Mouse (Mus musculus) testis, postnatal 14 days (tissue): ENCODE results near the gene Hivep3.
A peak's percentile ranks its signal among the peaks of the same experiment; 100 is the strongest.

Source experiments
- DNase-seq: peaks from one replicate; pipeline ENCODE4 v3.0.0; 2021; ENCODE audit warnings: low spot score

Hivep3 gene

DNA sequence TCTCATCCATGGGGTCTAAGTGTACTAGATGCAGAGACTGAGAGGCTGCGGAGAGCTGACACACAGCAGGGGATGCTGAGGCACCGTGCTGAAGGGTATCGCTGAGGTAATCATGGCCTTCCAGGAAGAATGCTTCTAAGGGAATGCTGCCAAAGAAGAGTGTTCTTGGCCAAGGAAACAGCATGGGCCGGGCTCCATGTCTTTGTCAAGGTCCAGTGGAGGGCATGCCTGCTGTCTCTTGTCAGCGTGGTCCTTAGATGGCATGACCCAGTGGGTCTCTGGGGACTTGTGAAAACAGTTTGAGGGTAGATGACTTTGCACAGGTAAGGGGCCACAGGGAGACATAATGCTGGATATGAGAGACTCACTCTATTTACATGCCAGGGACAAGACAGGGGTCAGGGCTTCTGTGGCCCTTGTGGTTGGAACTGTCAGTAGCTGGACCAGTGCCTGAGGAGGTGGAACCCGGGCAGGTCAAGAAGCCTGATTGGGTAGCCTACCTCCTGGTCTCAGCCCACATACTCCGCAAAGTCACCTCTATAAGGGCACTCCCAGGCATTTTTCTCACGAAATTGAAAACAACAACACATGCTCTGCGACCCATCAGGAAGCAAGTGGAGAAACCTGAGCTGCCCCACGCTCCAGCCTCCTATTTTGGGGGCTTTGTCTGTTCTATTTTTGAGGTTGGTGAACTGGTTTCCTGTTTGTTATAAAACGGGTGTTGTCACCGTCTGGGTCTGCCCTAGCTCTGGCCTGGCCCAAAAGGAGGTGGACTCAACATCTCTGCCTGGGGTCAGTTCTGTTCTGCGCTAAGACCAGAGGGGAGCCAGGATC lies 177.7 kb downstream of the Hivep3 start:
- no peak for DNase-seq

DNA sequence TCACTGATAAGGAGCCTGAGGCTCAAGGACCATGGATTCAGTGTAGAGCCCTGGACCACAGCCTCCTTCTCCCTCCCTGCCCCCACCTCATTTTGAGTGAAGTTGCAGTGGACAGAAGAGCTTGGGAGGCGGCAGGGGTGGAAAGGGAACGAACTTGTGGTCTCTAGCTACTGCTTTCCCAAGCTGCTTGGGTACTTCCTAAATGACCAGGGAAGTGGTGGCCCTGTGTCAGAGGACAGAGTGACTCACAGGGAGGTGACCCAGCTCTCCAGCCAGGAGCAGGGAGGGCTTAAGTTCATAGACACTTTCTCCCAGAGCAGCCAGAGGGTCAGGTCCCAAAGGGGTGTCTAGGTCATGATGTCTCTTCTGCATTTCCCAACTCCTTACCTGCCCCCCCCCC lies 178.6 kb downstream of the Hivep3 start:
- DNase-seq = no peak

DNA sequence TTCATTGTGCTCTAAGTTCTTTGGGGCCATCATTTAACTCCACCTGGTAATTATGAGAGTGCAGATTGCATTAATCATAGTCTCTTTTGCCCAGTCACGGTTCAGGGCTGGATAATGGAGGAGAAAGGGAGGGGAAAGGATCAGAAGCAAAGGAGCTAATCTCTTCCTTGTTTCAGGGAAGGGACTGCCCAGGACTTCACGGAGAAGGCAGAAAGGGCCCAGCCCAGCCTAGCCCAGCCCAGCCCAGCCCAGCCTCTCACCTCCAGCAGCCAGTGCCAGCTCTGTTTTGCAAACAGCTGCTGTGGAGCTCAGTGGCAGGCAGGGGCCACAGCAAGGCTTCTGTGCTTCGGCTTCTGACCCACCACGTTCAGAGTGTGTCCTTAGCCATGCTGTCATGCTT lies 180.6 kb downstream of the Hivep3 start:
- DNase-seq = no peak

DNA sequence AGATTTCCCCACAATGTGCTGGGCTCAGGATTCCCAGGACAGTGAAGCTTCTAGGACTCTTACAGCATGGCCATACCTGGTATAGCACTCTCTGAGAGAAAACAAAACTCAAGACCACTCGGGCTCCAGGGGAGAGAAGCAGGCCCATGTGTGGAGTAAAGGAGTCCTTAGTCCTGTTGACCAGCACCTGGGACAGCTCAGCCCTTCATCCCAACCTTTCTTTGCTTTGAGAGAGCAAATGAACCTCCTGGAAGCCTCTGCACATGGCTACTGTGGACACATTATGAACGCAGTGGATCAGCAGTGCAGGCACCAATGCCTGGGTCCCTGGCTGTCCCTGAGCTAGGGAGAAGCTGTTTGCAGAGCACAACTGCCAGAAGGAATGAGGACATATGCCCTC lies 181.5 kb downstream of the Hivep3 start:
- DNase-seq = no peak

DNA sequence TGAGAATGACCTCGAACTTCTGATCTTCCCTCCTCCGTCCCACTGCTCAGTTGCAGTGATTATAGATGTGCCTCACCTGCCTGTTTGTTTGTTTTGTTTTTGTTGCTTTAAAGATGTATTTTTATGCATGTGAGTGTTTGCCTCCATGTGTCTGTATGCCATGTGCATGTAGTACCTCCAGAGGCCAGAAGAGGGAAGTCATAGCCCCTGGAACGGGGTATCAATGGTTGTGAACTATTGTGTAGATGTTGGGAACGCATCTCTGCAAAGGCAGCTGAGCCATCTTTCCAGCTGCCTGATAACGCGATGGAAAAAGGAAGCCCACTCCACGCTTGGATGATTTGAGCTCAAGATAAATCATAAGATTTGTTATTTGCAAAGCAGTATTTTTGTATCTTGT lies 183.9 kb downstream of the Hivep3 start:
- DNase-seq = no peak

DNA sequence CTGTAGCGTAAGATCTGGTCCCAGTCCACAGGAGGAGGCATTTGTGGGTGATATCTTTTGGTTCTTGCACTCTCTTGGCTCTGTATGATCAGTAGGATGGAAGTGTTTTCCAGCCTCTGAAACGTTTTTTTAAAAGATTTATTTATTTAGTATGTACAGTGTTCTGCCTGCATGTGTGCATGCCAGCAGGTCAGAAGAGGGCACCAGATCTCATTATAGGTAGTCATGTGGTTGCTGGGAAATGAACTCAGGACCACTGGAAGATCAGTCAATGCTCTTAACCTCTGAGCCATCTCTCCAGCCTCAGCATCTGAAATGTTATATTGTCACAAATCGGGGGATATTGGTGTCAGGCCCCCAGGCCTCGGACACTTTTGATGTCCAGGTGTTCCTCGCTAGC lies 185.8 kb downstream of the Hivep3 start:
- no peak for DNase-seq

DNA sequence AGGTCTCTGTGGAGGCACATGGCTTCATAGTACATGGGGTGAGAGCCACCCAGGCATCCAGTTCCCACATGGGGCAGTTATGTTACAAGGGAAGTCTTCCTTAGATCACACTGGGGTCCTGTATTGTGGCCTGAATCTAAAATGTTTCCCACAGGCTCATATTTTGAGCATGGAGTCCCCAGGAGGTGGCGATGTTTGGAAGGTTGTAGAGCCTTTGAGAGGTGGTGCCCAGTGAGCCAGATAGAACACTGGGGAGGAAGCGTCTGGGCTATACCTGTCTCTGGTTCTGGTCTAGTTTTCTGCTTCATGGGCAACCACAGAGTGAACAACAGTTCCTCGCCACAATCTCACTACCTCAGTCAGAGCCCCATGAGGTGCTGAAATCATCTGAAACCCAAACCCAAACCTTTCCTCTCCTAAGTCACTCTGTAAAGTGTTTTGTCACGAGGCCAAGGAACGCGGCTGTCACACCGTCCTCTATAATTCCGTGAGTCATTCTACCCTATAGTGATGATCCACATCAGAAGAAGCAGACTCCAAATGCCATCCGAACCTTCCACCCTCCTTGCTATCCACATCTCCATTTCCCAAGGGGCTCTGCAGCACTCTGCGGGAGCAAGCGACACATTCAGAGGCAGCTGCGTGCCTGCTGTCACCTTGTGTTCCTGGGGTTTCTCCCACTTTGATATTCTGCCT lies 187.6 kb downstream of the Hivep3 start:
- no peak for DNase-seq

DNA sequence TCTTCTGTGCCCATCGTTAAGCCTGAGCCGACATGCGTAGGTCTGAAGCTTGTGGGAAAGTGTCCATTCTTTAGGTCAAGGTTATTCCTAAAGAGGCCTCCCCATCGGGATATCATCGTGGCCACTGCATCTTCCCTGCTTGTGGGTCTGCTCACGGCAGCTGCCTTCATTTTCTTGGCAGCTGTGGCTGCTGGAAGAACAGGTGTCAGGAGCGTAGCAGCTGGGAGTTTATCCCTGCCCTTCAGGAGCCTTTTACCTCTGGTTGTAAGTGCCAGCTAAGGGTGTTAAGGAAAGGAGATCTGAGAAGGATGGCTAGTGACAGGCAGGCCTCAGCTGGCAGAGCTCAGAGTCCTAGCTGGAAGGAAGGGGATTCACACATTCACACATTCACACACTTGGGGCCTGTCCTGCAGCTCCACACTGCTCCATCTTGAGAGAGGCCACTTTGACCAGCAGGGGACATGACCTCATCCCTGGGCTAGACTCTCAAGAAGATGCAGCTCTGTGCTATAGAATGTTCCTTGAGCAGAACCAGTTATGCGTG lies 188.2 kb downstream of the Hivep3 start:
- no peak for DNase-seq

DNA sequence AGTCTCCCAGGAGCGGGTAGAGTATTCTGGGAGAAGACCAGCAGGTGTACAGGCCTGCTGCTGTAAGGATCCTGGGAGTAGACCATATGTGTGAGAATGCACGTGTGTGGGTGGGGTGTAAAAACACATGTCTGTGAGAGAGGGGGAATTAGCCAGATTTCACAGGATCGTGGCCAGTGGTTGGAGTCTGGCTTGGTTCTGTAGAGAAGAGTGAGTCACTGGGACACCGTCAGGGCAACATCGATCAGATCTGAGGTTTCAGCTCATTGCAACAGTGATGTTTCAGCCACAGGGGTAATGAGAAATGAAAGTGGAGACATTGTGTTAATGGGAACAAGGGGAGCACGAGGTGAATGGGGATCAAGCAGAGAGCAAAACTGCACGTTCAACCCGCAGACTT lies 189.4 kb downstream of the Hivep3 start:
- DNase-seq = no peak

DNA sequence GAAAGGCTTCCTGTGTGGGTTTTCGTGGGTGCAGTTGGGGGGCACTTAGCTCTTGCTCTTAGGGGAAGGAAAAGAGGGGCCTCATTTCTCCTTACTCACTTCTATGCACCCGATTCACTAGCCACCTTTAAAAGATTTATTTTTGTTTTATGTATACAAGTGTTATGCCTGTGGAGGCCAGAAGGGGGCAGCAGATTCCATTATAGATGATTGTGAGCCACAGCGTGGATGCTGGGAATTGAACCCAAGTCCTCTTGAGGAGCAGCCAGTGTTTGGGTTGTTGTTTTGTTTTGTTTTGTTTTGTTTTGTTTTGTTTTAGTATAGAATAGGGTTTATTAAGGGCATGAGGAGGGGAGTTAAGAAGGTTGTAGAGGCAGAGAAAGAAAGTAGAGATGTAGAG lies 189.8 kb downstream of the Hivep3 start:
- no peak for DNase-seq

DNA sequence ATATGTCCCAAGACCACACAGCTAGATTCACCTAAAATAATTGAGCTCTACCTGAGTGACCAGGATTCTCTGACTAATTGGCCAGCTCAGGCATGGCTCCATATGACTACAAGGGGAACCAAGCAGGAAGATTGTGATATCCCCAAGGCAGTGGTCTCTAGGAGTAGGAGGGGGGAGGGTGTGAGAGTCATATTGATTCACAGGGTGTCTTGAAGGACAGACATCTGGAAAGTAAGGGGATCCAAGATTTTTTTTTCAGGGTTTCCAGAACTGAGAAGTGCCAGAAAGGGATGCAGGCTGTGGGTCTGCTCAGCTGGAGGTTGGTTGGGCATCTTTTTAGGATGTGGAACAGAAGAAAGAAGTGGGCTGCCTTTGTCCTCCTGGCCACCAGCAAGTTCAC lies 191.5 kb downstream of the Hivep3 start:
- DNase-seq = no peak

DNA sequence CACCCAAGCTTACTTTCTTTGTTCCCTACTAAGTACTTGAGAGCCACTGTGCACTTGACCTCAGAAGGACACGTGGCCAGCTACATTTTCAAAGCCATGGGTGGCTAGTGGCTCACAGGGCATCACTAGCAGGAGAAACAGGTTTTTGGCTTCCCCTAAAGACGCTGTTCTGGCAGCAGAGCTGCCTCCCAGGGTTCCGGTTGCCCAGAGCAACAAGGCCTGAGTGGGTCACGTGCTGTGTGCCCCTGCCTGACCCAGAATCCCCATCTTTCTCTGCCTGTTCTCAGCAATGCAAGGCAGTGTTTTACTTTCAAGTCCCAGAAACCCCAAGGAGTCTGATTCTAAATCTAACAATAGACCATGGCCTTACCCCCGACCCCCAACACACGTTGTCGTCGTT lies 198.3 kb downstream of the Hivep3 start:
- no peak for DNase-seq

DNA sequence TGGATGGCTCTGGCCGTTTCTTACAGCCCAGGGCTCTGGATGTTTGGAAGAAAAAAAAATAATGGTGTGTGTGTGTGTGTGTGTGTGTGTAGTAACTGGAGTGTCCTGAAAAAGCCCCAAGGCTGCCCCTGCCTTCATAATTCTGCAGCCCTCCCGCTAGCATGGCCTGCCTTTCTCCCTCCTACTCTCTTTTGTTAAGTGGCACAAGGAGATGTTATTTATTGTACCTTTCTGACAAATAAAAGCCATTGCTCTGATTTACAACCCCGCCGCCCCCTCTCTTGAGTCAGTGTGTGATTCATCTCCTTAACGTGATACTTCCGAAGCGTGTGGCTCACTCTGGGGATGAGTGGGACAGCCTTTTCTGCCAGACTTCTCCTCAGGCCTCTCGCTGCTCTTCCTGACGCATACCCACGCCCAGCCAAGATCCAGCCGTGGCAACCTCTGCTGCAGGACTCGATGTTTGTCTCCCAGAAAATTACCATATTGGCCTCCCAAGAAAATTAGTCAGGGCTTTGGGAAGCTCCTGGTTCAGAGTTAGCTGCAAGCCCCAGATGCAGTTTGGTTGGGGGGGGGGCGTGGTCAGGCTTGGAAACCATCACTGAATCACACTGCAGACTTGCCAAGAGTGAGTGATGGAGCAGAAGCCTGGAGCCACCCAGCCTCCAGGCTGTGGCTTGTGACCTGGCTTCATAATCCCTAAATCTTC lies 199.1 kb downstream of the Hivep3 start:
- no peak for DNase-seq

DNA sequence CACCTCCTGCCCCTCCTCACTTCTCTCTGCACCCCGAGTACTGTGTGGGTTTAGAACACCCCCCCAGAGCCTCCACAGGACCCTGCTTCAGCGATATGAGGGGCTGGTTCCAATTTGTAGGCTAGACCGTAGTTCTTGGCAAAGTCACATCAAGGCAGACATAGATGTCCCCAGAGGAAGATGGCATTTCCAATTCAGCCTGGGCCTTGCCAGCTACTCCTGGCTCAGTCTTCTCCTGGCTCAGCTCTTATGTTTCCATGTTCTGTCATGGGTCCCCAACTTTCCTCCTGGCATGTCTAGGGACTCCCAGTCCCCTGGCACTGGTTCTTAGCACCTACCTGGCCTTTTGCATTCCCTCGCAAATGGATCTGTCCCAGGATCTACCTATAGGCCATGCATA lies 201.3 kb downstream of the Hivep3 start:
- DNase-seq = no peak

DNA sequence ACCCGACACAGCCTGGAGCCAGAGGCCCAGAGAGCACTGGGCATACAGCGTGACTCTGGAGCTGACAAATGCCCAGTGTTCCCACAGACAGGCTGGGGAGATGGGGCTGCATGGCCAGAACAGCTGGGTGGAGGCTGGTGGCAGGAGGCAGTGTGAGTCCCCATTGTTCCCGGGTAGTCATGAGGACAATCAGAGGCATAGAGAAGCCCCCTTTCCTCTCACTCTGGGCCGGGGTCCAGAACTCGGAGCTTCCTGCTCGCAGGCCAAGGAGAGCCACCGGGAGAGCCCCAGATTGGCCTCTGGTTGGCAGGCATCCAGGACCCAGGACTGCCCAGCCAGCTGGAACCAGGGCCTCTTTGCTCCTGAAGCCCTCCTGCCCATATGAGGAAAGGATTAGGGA lies 204.3 kb downstream of the Hivep3 start:
- peak; percentile 25 for DNase-seq

DNA sequence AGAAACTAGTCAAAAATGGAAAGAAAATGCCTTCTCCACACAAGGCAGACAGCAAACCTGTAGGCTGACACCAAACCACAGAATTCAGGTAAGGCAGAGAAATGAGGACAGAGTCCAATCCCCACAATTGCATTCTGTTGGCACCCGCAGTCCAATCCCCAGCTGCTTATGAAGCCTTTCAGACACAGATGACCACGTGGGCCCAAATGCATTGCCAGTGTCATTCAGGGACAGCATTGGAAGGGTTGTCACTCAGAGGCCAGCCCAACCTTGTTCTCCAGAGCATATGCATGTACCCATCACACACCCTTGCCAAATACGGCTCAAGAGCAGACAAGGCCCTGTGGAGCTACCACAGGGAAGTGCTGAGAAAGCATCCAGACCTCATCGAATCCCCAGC lies 204.9 kb downstream of the Hivep3 start:
- DNase-seq = no peak

DNA sequence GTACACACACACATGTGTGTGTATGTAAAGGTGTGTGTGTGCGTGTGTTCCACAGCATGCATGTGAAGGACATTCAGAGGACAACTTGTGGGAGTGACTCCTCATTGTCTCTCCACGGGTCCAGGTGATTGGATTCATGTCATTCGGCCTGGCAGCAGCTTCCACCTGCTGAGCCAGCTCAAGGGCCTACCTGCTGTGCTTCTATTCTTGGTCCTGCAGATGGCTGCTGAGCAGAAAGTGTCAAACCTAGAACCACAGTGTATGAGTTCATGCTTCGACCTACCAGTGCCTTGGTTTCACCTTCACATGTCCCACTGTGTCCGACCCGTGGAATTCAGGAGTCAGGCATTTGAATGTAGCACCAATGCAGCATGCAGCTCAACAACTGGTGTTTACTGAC lies 206.2 kb downstream of the Hivep3 start:
- no peak for DNase-seq

DNA sequence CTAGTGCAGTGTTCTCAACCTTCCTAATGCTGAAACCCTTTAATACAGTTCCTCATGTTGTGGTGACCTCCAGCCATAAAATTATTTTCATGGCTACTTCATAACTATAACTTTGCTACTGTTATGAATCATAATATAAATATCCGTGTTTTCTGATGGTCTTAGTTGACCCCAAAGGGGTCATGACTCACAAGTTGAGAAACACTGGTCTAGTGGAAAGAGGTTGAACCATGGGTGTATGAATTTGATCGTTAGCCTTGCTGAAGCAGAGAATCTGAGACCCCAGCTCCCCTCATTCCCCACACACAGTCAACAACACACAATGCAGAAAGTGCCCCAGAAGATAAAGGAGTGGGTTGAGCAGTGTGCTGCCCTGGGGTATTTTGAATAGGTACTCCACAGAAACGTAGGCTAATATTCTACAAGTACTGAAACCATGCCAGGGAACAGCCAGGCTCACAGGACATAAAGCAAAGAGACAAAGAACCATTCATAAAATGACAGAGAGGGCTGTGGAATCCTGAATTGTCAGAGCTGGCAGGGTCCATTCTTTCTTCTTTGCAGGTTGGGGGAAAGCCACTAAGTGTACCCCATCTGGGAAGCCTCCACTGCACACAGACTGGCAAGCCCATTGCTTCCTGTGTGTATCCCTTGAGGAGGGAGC lies 212.8 kb downstream of the Hivep3 start:
- DNase-seq = no peak

DNA sequence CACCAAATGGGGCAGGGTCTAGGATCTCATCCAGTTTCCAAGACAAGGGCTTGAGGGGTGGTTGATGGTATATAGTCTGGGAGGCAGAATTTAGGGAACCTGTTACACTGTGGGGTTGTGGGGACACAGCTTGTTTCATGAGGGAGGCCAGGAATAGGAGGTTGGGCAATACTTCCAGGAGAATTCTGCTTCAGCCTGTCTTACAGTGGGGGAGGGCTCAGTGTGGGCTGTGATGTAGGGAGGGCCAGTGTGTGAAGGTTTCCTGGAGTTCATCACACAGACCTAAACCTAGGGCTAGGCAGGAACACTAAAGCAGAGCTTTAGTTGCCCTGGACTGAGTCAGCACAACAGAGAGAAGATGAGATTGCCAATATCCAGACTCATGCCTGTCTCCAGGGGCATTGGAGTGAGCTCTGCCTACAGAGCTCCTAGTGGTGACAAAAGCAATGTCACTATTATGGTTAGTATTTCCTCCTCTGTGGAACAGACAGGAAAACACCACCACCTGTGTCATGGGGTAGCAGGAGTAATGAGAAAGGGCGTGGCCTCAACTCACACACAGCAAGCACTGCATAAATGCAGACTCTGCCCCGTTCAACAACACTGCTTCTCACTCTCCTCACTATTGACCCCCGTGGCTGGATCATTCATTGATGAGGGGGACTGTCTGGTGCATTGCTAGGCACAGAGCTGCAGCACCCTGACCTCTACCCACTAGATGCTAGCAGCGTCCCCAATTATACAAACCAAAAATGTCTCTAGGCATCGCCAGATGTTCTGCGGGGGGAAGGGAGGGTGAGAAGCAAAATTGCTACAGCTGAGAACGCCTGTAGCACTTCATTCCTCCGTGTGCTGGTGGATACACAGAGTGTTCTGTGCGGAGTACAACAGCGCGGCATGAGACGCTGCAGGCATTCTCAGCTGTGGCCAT lies 213.9 kb downstream of the Hivep3 start:
- DNase-seq = no peak

DNA sequence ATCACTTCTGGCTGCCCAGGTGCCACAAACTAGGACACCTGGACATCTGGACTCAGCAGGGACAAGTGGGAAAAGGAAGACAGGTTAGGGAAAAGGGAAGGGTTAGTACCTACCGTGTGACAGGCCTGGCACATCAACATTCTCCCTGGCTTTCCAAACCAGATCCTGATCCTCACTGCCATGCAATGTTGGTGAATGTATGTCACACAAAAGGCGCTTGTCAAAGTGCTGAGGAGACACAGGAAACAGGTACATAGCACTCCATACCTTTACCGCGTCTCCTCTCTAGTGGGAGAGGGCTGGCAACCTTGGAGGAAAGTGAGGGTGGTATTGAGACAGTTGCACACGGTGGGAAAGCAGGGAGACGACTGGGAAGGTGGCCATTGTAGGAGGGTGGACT lies 214.8 kb downstream of the Hivep3 start:
- DNase-seq = no peak

DNA sequence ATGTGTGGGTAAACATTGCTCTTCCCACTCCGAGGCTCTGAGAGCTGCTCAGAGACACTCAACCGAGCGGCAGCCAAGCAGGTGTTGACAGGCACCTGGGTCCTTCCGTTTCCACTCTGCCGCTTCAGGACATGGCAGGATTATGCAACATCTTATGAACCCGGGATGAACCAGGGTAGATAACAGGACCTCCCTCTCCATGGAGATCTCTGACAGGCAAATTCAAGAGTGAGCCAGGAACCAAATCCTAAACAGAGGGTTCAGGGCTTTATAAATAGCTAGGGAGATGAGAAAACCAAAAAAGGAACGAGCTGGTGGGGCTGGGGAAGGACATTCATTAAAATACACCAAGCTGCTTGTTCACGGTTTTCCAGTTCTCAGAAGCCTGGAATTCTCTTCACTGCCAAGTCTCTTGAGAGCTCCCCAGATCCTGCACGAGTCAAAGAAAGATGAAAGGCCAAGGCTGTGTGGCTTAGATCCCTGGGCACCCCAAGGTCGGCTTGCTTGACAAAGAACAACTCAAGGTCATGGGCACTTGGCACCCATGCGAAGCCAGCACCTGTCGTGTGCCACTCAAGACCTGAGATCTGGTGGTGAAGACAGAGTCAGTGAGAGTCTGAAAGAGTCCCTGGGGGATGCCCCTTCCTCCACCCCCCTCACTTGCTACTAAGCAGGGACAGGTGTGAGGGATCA lies 215.5 kb downstream of the Hivep3 start:
- no peak for DNase-seq
